Mouse (Mus musculus) hindbrain, embryonic 11.5 days (tissue): ENCODE data around the gene Uck2. TPM values are rescaled to one million over a fixed set of nuclear protein-coding genes. Genes with fewer than 3 reads are reported as not detected.

Experiments used
- ATAC-seq: fragments of 200-750 bp; cut with Nextera tagmentation; 2 replicates; pipeline ENCODE4 v1.8.0; 2017; ENCODE audit warnings: mild to moderate bottlenecking, moderate TSS enrichment, moderate library complexity; ENCODE audit not compliant: low FRiP score
- DNase-seq: peaks from one replicate; pipeline ENCODE4 v3.0.0-alpha.2; 2015; ENCODE audit warnings: low spot score
- H3K27ac ChIP-seq: fragments of 300-500 bp; sonication (generic); 2 replicates; pipeline ENCODE4 v1.5.1; 2014; ENCODE audit warnings: mild to moderate bottlenecking, low read depth, low read length
- H3K27me3 ChIP-seq: fragments of 300-500 bp; sonication (generic); 2 replicates; pipeline ENCODE4 v1.6.1; 2014; ENCODE audit warnings: mild to moderate bottlenecking, low read length, moderate library complexity, mixed read lengths; ENCODE audit not compliant: control insufficient read depth, insufficient read depth
- H3K36me3 ChIP-seq: fragments of 300-500 bp; sonication (generic); 2 replicates; pipeline ENCODE4 v1.6.1; 2014; ENCODE audit warnings: mild to moderate bottlenecking, low read length, moderate library complexity, mixed read lengths; ENCODE audit not compliant: control insufficient read depth, insufficient read depth
- H3K4me1 ChIP-seq: fragments of 300-500 bp; sonication (generic); replicated peaks from 2 replicates; pipeline ENCODE4 v1.6.1; 2014; ENCODE audit warnings: low read length, mixed read lengths; ENCODE audit not compliant: control insufficient read depth, insufficient read depth
- H3K4me2 ChIP-seq: fragments of 300-500 bp; sonication (generic); replicated peaks from 2 replicates; pipeline ENCODE4 v1.6.1; 2014; ENCODE audit warnings: mild to moderate bottlenecking, low read depth, low read length
- H3K4me3 ChIP-seq: fragments of 300-500 bp; sonication (generic); 2 replicates; pipeline ENCODE4 v1.5.1; 2014; ENCODE audit warnings: low read depth, low read length
- H3K9ac ChIP-seq: fragments of 300-500 bp; sonication (generic); 2 replicates; pipeline ENCODE4 v1.6.1; 2014; ENCODE audit warnings: low read depth, low read length
- H3K9me3 ChIP-seq: fragments of 300-500 bp; sonication (generic); 2 replicates; pipeline ENCODE4 v1.6.1; 2016; ENCODE audit warnings: low read length; ENCODE audit not compliant: control insufficient read depth
- WGBS: fragments of 180-500 bp; shearing (Covaris S2); extraction: QIAGEN DNeasy Blood & Tissue Kit; methylation state at CpG from one replicate; pipeline ENCODE4 v1.1.7; 2014; 5-methylcytosine and 5-hydroxymethylcytosine counted together
- polyA plus RNA-seq: library from polyadenylated mRNA; unstranded; fragments of >200 nt; fragmentation: Nextera tagmentation; extraction: Ambion mirVana; gene quantifications from 2 replicates; pipeline ENCODE4 v1.2.1, GENCODE M21; 2014

Uck2 gene
- polyA plus RNA-seq = 106 and 116 TPM in 2 replicates

DNA sequence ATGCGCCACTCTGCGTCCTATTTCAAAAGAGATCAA, at the start of gene Uck2:
Gene Uck2, minus strand, starts transcription at position 1 of the 36 bp plus-strand sequence.
- H3K36me3 ChIP-seq = no peaks in the 10 kb centered on the region
- H3K27me3 ChIP-seq = 0 out of 2 replicates have a peak, but pooled peaks cover 2% of the 10 kb centered on the region
- H3K4me2 ChIP-seq = peak within 1 kb of the TSS; percentile 68
- 0% methylated on average over 2 of the region's 2 CpGs for WGBS
- H3K4me3 ChIP-seq = peak within 1 kb of the TSS; percentile 90
- H3K27ac ChIP-seq = peak within 1 kb of the TSS; percentile 97
- H3K4me1 ChIP-seq = peaks cover 10% of the 10 kb centered on the region
- H3K9me3 ChIP-seq = no peaks in the 10 kb centered on the region
- DNase-seq (no peak), ATAC-seq (no peak)
- H3K9ac ChIP-seq = peak within 1 kb of the TSS; percentile 94

GRCm38 (mm10) chr1:167331106-167331505, 46.0 kb upstream of the Uck2 start:
- WGBS = 91% methylated on average over 8 of the region's 8 CpGs
- DNase-seq = no peak
- Histone ChIP-seq H3K4me1 (no peaks in the 10 kb centered on the region), H3K9me3 (no peaks in the 10 kb centered on the region), H3K36me3 (peaks cover 3% of the 10 kb centered on the region; the same call in 1 of the 2 replicates), H3K4me2 (no peak overlapping the region), H3K27me3 (no peaks in the 10 kb centered on the region), H3K4me3 (no peak overlapping the region), H3K9ac (no peak overlapping the region), H3K27ac (no peak overlapping the region)
- ATAC-seq = no peak

DNA sequence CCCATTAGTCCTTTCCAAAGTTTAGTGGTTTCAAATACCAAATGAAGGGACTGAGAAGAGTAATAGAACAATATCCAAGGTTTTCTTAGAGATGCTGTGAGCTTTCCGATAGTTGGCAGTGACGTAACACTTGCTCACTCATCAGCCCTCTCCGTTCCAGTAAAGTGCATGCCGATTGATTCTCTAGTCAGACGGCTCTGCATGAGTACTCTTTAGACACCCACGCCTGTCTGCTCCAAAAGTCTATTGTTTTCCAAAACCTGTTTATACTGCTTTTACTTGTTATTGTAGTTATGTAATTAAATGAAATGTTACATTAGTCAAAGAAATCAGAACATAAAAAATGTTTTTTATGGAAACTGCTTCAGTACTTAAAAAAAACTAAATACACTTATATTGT, 43.7 kb upstream of the Uck2 start:
- H3K36me3 ChIP-seq = peaks cover 3% of the 10 kb centered on the region; the same call in 1 of the 2 replicates
- no peak overlapping the region for H3K9ac ChIP-seq
- no peak overlapping the region for H3K4me3 ChIP-seq
- no peaks in the 10 kb centered on the region for H3K4me1 ChIP-seq
- no peak overlapping the region for H3K27ac ChIP-seq
- ATAC-seq (no peak), DNase-seq (no peak)
- H3K27me3 ChIP-seq = no peaks in the 10 kb centered on the region
- WGBS = 87% methylated on average over 6 of the region's 6 CpGs
- no peaks in the 10 kb centered on the region for H3K9me3 ChIP-seq
- no peak overlapping the region for H3K4me2 ChIP-seq

GRCm38 (mm10) chr1:167321691-167322090, 36.6 kb upstream of the Uck2 start:
- Histone ChIP-seq H3K9ac (no peak overlapping the region), H3K4me3 (no peak overlapping the region), H3K27me3 (no peaks in the 10 kb centered on the region), H3K4me2 (no peak overlapping the region), H3K27ac (no peak overlapping the region), H3K4me1 (no peaks in the 10 kb centered on the region), H3K9me3 (no peaks in the 10 kb centered on the region), H3K36me3 (peaks cover 6% of the 10 kb centered on the region)
- no peak for DNase-seq
- 99% methylated on average over 6 of the region's 6 CpGs for WGBS
- no peak for ATAC-seq

- Histone ChIP-seq H3K4me3 (no peak overlapping the region), H3K27me3 (no peaks in the 10 kb centered on the region), H3K27ac (no peak overlapping the region), H3K4me2 (no peak overlapping the region), H3K4me1 (no peaks in the 10 kb centered on the region), H3K36me3 (0 out of 2 replicates have a peak, but pooled peaks cover 2% of the 10 kb centered on the region), H3K9me3 (no peaks in the 10 kb centered on the region), H3K9ac (no peak overlapping the region)
- WGBS = 85% methylated on average over 4 of the region's 4 CpGs
- no peak for ATAC-seq
- no peak for DNase-seq
These were observed 28.1 kb upstream of the Uck2 start for GRCm38 (mm10) chr1:167313220-167313619.

DNA sequence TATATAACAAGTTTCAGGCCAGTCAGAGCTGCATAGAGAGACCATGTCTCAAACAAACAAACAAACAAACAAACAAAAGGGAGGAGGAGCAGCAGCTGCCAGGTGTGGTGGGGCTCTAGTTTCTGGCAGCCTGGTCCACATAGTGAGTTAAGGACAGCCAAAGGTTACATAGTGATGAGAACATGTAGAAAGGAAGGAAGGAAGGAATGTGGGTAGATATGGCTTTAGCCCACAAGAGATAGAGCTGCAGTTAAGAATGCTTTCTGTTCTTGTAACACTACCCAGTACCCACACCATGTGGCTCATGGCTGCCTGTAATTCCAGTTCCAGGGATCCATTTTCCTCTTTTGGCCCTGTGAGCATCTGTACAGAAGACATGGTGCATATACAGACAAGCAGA, 27.2 kb upstream of the Uck2 start:
- no peak overlapping the region for H3K27ac ChIP-seq
- no peaks in the 10 kb centered on the region for H3K36me3 ChIP-seq
- H3K4me3 ChIP-seq = no peak overlapping the region
- H3K27me3 ChIP-seq = no peaks in the 10 kb centered on the region
- H3K4me2 ChIP-seq = no peak overlapping the region
- H3K4me1 ChIP-seq = no peaks in the 10 kb centered on the region
- no peaks in the 10 kb centered on the region for H3K9me3 ChIP-seq
- ATAC-seq = no peak
- no peak for DNase-seq
- H3K9ac ChIP-seq = no peak overlapping the region

- Histone ChIP-seq H3K27me3 (no peaks in the 10 kb centered on the region), H3K4me1 (no peaks in the 10 kb centered on the region), H3K4me2 (peak within 1 kb of the TSS; percentile 83), H3K27ac (peak within 1 kb of the TSS; percentile 92), H3K36me3 (no peaks in the 10 kb centered on the region), H3K9ac (peak within 1 kb of the TSS; percentile 93), H3K9me3 (no peaks in the 10 kb centered on the region), H3K4me3 (peak within 1 kb of the TSS; percentile 78)
- WGBS = under 1% methylated on average over 77 of the region's 82 CpGs
- ATAC-seq = peak; percentile 96
- DNase-seq = peak; percentile 97
These were observed 23.3 kb upstream of the Uck2 start, which contains the start of gene Tmco1 for GRCm38 (mm10) chr1:167308261-167309054. Gene Tmco1, plus strand, starts transcription at chr1:167308378.

DNA sequence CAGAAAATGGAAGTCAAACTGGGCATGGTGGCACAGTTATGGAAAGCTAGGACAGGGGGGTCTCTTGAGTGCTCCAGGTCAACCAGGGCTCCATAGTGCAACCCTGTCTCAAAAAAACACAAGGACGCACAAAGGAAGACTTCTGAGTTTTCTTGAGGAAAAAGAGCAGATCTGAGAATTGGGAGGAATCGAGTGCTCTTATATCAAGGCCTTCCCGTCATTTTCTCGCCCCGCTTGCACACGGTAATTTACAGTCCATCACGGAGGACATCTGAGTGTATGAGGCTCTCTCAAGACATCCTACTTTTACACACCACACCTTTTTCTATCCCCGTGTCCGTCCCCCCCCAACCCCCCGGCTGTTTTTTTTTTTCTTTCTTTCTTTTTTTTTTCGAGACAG, 22.6 kb upstream of the Uck2 start:
- H3K4me1 ChIP-seq = no peaks in the 10 kb centered on the region
- H3K4me2 ChIP-seq = peak overlapping the region; percentile 83
- no peaks in the 10 kb centered on the region for H3K27me3 ChIP-seq
- DNase-seq (peak; percentile 20), ATAC-seq (no peak)
- no peaks in the 10 kb centered on the region for H3K9me3 ChIP-seq
- H3K36me3 ChIP-seq = no peaks in the 10 kb centered on the region
- 71% methylated on average over 11 of the region's 11 CpGs for WGBS
- peak overlapping the region; percentile 78 for H3K4me3 ChIP-seq
- peak overlapping the region; percentile 93 for H3K9ac ChIP-seq
- H3K27ac ChIP-seq = peak overlapping the region; percentile 92; the same call in 1 of the 2 replicates

DNA sequence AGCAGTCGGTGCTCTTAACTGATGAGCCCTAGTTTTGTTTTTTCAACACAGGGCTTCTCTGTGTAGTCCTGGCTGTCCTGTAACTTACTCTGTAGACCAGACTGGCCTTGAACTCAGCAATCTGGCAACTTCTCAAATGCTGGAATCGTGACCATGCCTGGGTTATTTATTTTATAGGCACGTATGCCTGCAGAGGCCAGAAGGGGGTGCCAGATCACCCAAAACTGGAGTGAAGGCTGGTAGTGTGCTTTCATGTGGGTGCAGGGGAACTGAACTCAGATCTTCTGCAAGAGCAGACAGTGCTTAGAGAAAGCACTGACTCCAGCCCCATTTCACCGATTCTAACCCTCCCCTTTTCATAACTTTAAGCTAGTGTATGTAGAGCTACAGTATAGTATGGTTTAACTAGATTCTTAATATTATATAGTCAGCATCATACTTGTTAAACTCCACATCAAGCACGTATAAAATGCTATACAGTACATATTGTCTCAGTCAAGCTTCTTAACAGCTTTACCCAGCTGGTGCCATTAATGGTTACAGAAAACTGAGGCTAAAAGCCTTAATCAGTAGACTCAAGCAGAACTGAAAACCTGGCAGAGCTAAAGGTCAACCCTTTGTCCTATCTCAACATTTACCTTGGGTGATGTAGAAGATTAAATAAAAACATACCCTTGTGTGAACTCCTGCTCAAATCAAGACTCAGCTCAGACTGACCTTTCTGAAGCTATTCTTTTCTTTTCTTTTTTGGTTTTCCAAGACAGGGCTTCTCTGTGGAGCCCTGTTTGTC, 21.5 kb upstream of the Uck2 start:
- no peaks in the 10 kb centered on the region for H3K9me3 ChIP-seq
- H3K36me3 ChIP-seq = no peaks in the 10 kb centered on the region
- no peak overlapping the region for H3K4me2 ChIP-seq
- no peak overlapping the region for H3K27ac ChIP-seq
- H3K27me3 ChIP-seq = no peaks in the 10 kb centered on the region
- ATAC-seq (no peak), DNase-seq (peak; percentile 45)
- H3K9ac ChIP-seq = no peak overlapping the region
- H3K4me3 ChIP-seq = no peak overlapping the region
- WGBS = 70% methylated on average over 5 of the region's 5 CpGs
- H3K4me1 ChIP-seq = no peaks in the 10 kb centered on the region
